Mouse (Mus musculus) testis, adult 2 months (tissue): ENCODE results near the gene Vps8. TPM values are rescaled to one million over a fixed set of nuclear protein-coding genes. Genes with fewer than 3 reads are reported as not detected.

Experiments used
- H3K27ac ChIP-seq: fragments of 200-500 bp; 2 replicates; pipeline ENCODE4 v1.5.1; 2012; ENCODE audit warnings: low read depth, low read length; ENCODE audit not compliant: control insufficient read depth, insufficient read depth
- H3K27me3 ChIP-seq: fragments of 200-500 bp; 2 replicates; pipeline ENCODE4 v1.6.1; 2012; ENCODE audit warnings: mild to moderate bottlenecking, low read length, moderate library complexity; ENCODE audit not compliant: control insufficient read depth, insufficient read depth
- H3K36me3 ChIP-seq: fragments of 200-500 bp; 2 replicates; pipeline ENCODE4 v1.6.1; 2012; ENCODE audit warnings: mild to moderate bottlenecking, low read length; ENCODE audit not compliant: control insufficient read depth, insufficient read depth
- H3K4me1 ChIP-seq: fragments of 200-500 bp; 2 replicates; pipeline ENCODE4 v1.6.1; 2012; ENCODE audit warnings: low read length; ENCODE audit not compliant: control insufficient read depth, insufficient read depth
- H3K4me3 ChIP-seq: fragments of 200-500 bp; 2 replicates; pipeline ENCODE4 v1.5.1; 2012; ENCODE audit warnings: low read depth, mild to moderate bottlenecking, low read length, moderate library complexity, mixed read lengths; ENCODE audit not compliant: control insufficient read depth
- CTCF ChIP-seq: fragments of 200-500 bp; IDR thresholded peaks from 2 replicates; pipeline ENCODE4 v1.5.1; 2012; ENCODE audit warnings: low read depth, mild to moderate bottlenecking, inconsistent platforms, low read length, moderate library complexity; ENCODE audit not compliant: control insufficient read depth, insufficient read depth, insufficient replicate concordance
- POLR2A ChIP-seq: fragments of 200-500 bp; IDR thresholded peaks from 2 replicates; pipeline ENCODE4 v1.6.1; 2012; ENCODE audit warnings: low read depth, mild to moderate bottlenecking, inconsistent platforms, low read length, moderate library complexity; ENCODE audit not compliant: control insufficient read depth
- polyA plus RNA-seq: library from polyadenylated mRNA; depleted of rRNA; stranded (reverse); fragments of >200 nt; gene quantifications from 2 replicates; pipeline ENCODE4 v1.2.3, GENCODE M21; 2012

The Vps8 gene
- polyA plus RNA-seq, 1 experiment = 9.6 TPM

DNA sequence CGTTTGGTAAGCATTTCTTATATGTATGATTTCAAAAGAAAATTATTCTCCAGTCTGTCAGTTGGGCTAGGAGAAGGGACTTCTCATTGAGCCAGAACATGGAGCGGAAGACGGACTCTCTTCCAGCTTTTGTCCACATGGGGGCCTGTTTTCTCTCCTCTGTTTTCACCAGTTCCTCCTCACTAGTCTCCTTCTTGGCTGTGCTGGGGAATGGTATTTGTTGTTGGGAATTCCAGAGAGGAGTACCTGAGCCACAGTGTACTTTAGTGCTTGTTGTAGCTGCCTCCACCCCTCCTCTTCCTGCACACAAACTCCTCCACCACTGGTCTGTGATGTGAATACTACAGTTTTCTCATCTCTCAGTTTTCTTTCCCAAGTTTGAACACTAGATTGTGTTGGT is 74.7 kb downstream of the Vps8 start:
- H3K27me3 ChIP-seq = no peaks in the 10 kb centered on the region
- no peaks in the 10 kb centered on the region for H3K36me3 ChIP-seq
- TF ChIP-seq POLR2A = no peak
- no peak for TF ChIP-seq CTCF
- no peak overlapping the region for H3K4me3 ChIP-seq
- no peaks in the 10 kb centered on the region for H3K4me1 ChIP-seq
- H3K27ac ChIP-seq = no peak overlapping the region

DNA sequence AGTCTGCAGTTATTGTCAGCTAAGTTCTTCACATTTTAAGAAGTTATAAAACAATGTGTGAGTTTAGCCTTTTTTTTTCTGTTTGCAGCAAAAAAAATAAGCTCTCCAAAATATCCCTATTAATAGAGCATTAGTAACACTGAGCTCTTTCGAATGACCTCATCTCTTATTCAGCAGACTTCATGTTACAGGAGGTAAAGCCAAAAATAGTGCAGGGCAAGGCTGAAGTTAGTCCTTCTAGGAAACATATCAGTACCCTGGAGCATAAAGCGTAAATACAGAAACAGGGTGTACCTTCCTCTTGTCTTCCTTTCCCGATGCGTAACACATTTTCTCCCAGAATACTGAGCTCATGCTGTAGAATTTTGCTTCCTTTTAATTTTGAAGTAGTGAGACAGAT is 76.1 kb downstream of the Vps8 start:
- no peak for TF ChIP-seq POLR2A
- Histone ChIP-seq H3K27me3 (no peaks in the 10 kb centered on the region), H3K4me3 (no peak overlapping the region), H3K36me3 (no peaks in the 10 kb centered on the region), H3K27ac (peak overlapping the region; percentile 36; the same call in 1 of the 2 replicates), H3K4me1 (no peaks in the 10 kb centered on the region)

GRCm38 (mm10) chr16:21499656-21500055 is 76.7 kb downstream of the Vps8 start:
- H3K4me1 ChIP-seq = no peaks in the 10 kb centered on the region
- no peaks in the 10 kb centered on the region for H3K27me3 ChIP-seq
- no peak overlapping the region for H3K27ac ChIP-seq
- H3K36me3 ChIP-seq = no peaks in the 10 kb centered on the region
- TF ChIP-seq CTCF = no peak
- TF ChIP-seq POLR2A = no peak
- H3K4me3 ChIP-seq = no peak overlapping the region

- TF ChIP-seq CTCF = no peak
- TF ChIP-seq POLR2A = no peak
- no peaks in the 10 kb centered on the region for H3K27me3 ChIP-seq
- H3K36me3 ChIP-seq = no peaks in the 10 kb centered on the region
- no peak overlapping the region for H3K4me3 ChIP-seq
- H3K27ac ChIP-seq = no peak overlapping the region
- H3K4me1 ChIP-seq = no peaks in the 10 kb centered on the region
These were observed 95.9 kb downstream of the Vps8 start for GRCm38 (mm10) chr16:21518833-21519232.

DNA sequence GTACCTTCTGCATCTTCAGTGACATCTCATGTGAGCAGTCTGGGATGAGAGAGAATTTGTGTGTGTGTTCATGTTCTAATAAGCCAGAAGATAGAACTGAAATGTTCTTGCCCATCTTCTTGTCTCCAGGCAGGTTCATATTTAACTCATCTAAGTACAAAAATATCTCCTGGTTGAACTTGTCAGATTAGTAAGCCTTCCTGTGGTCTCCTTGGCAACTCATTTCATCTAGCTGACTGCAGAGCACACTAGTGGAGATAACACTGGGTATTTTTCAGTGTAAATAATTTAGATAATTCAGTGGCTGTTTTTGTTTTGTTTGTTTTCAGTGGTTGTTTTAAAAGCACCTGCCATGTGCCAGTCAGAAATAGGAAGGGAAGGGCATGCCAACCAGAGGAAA is 96.9 kb downstream of the Vps8 start:
- Histone ChIP-seq H3K4me3 (no peak overlapping the region), H3K27ac (no peak overlapping the region), H3K4me1 (no peaks in the 10 kb centered on the region), H3K36me3 (no peaks in the 10 kb centered on the region), H3K27me3 (no peaks in the 10 kb centered on the region)
- TF ChIP-seq CTCF (no peak), POLR2A (no peak)

DNA sequence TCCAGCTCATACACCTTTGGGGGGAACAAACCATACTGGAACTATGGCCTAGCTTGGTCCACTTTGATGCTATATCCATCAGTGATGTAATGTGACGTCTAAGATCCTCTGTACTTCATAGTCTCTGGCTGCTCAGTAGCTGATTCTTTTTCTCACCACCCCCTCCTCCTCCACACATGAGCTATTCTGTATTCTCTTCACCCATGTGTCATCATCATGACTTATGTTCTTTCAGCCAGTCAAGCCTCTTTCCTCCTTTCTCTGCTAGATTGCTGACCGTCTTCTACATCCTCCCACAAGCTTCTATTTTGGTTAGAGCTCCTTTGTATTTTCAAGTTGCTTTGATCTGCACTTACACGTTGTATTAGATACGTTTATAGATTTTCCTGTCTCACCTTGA is 100.8 kb downstream of the Vps8 start:
- Histone ChIP-seq H3K4me1 (no peaks in the 10 kb centered on the region), H3K4me3 (no peak overlapping the region), H3K27me3 (no peaks in the 10 kb centered on the region), H3K27ac (no peak overlapping the region), H3K36me3 (no peaks in the 10 kb centered on the region)
- no peak for TF ChIP-seq CTCF
- TF ChIP-seq POLR2A = no peak

- Histone ChIP-seq H3K27ac (no peak overlapping the region), H3K36me3 (no peaks in the 10 kb centered on the region), H3K4me3 (no peak overlapping the region), H3K27me3 (no peaks in the 10 kb centered on the region), H3K4me1 (no peaks in the 10 kb centered on the region)
- TF ChIP-seq POLR2A (no peak), CTCF (no peak)
These were observed 102.5 kb downstream of the Vps8 start for GRCm38 (mm10) chr16:21525376-21525775.

GRCm38 (mm10) chr16:21527271-21528007 is 104.5 kb downstream of the Vps8 start:
- no peaks in the 10 kb centered on the region for H3K36me3 ChIP-seq
- H3K4me3 ChIP-seq = no peak overlapping the region
- no peak overlapping the region for H3K27ac ChIP-seq
- no peaks in the 10 kb centered on the region; the same call in 1 of the 2 replicates for H3K4me1 ChIP-seq
- no peaks in the 10 kb centered on the region for H3K27me3 ChIP-seq
- TF ChIP-seq CTCF = no peak
- no peak for TF ChIP-seq POLR2A
